Mouse (Mus musculus) heart, adult 2 months (tissue): Measurements from ENCODE around the gene Mob2. TPM values are rescaled to one million over a fixed set of nuclear protein-coding genes. Genes with fewer than 3 reads are reported as not detected.

Experiments used
- DNase-seq, 2 experiments: peaks; one replicate each; pipeline ENCODE4 v3.0.0; 2021
- H3K27ac ChIP-seq: fragments of 200-600 bp; 2 replicates; pipeline ENCODE4 v1.8.1; 2022
- H3K27me3 ChIP-seq: fragments of 200-500 bp; 2 replicates; pipeline ENCODE4 v1.6.1; 2012; ENCODE audit warnings: mild to moderate bottlenecking, low read length, inconsistent platforms, mixed read lengths; ENCODE audit not compliant: control insufficient read depth, insufficient read depth
- H3K36me3 ChIP-seq: fragments of 200-500 bp; 2 replicates; pipeline ENCODE4 v1.6.1; 2012; ENCODE audit warnings: low read length, inconsistent platforms; ENCODE audit not compliant: control insufficient read depth, insufficient read depth
- H3K4me1 ChIP-seq: fragments of 200-500 bp; 2 replicates; pipeline ENCODE4 v1.6.1; 2011; ENCODE audit warnings: low read length; ENCODE audit not compliant: control insufficient read depth, insufficient read depth
- H3K4me3 ChIP-seq: fragments of 200-600 bp; 2 replicates; pipeline ENCODE4 v1.8.1; 2022
- H3K79me2 ChIP-seq: fragments of 200-500 bp; replicated peaks from 2 replicates; pipeline ENCODE4 v1.6.1; 2012; ENCODE audit warnings: mild to moderate bottlenecking, inconsistent platforms, low read length, moderate library complexity, mixed read lengths; ENCODE audit not compliant: control insufficient read depth, insufficient read depth
- H3K9ac ChIP-seq: fragments of 200-500 bp; 2 replicates; pipeline ENCODE4 v1.6.1; 2012; ENCODE audit warnings: low read depth, mild to moderate bottlenecking, control low read depth, inconsistent platforms, low read length, mixed read lengths
- CTCF ChIP-seq: fragments of 200-600 bp; IDR thresholded peaks from 2 replicates; pipeline ENCODE4 v1.8.1; 2022; ENCODE audit warnings: antibody characterized with exemption, mild to moderate bottlenecking, moderate library complexity
- EP300 ChIP-seq: fragments of 200-500 bp; IDR thresholded peaks from 2 replicates; pipeline ENCODE4 v1.6.1; 2011; ENCODE audit warnings: low read depth, low read length, control low read depth; ENCODE audit not compliant: insufficient read depth
- POLR2A ChIP-seq: fragments of 200-500 bp; IDR thresholded peaks from 2 replicates; pipeline ENCODE4 v1.6.1; 2011; ENCODE audit warnings: mild to moderate bottlenecking, low read depth, low read length, control low read depth; ENCODE audit not compliant: insufficient read depth
- WGBS: fragments of 180-500 bp; shearing (Covaris S2); methylation state at CpG from one replicate; pipeline ENCODE4 v1.1.7; 2018; 5-methylcytosine and 5-hydroxymethylcytosine counted together
- intact Hi-C: fragments of 180-260 bp; cut with DNase I; formaldehyde crosslinking; loops from one replicate; pipeline ENCODE4 v1.15.1; 2025
- long read RNA-seq: library from polyadenylated mRNA; stranded (forward); transcript quantifications from one replicate; pipeline ENCODE4 v2.0.0, GENCODE M21; 2021
- polyA plus RNA-seq: library from polyadenylated mRNA; depleted of rRNA; stranded (reverse); fragments of >200 nt; gene quantifications from 2 replicates; pipeline ENCODE4 v1.2.3, GENCODE M21; 2012; rRNA removed
- total RNA-seq, 2 experiments: library from RNA; stranded (reverse); gene quantifications; 2 replicates each; pipeline ENCODE4 v1.2.3; 2021

The Mob2 gene
- total RNA-seq (10 to 100 TPM; 41.9 to 44.5 TPM), polyA plus RNA-seq (44.8 and 58.9 TPM in 2 replicates)
- long read RNA-seq, transcript Mob2-206 (5 exons, 2,140 nt): minor isoform, 6 of 117 reads
- long read RNA-seq, transcript Mob2-201 (5 exons, 1,490 nt): major isoform, 41 of 117 reads
- long read RNA-seq, partial matches to known transcripts: 2 of 117 reads
- long read RNA-seq, other reads (novel, unspliced or antisense): 65 of 117 reads

DNA sequence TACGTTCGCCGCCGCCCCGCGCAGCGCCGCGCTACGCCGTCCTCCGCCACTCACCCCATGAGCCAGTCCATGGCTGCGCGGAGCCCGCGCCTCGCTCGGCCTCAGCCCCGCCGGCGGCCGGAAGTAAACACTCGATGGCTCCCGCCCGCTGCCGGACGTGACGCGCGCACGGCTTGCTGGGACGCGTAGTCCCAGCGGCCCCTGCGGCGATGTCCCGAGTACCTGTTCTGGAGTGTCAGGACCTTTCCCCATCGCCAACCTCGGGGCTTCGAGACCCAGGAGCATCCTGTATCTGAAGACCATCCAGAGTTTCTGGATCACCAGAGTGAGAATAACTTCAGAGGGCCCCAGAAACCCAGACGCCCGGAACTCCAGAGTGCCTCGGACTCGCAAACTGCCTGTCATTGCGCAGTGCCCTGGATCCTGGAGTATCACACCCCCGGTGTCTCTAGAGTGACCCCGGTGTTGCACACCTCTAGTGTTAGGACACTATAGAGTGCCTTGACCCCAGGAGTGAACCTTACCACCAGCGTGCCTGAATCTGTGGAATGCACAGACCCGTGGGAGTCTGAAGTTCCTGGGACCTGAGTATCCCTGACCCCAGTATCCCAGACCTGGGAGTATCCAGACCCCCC lies at the start of gene Mob2:
Gene Mob2 (minus strand): TSS at position 135 of the 635 bp plus-strand sequence.
- TF ChIP-seq CTCF (no peak; the same call in 1 of the 2 replicates), POLR2A (peak; percentile 91)
- Histone ChIP-seq H3K36me3 (peaks cover 26% of the 10 kb centered on the region), H3K4me3 (peak within 1 kb of the TSS; percentile 84), H3K4me1 (peaks cover 25% of the 10 kb centered on the region), H3K79me2 (peaks cover 13% of the 10 kb centered on the region), H3K9ac (peak within 1 kb of the TSS; percentile 100), H3K27me3 (no peaks in the 10 kb centered on the region), H3K27ac (peak within 1 kb of the TSS; percentile 96)
- intact Hi-C loops: loop anchor here (5.0 kb wide), 1 partner anchor 36 kb away; the partner anchor contains the start of gene Dusp8
- DNase-seq: peak; percentile 95 to 96
- under 1% methylated on average over 49 of the region's 49 CpGs for WGBS

DNA sequence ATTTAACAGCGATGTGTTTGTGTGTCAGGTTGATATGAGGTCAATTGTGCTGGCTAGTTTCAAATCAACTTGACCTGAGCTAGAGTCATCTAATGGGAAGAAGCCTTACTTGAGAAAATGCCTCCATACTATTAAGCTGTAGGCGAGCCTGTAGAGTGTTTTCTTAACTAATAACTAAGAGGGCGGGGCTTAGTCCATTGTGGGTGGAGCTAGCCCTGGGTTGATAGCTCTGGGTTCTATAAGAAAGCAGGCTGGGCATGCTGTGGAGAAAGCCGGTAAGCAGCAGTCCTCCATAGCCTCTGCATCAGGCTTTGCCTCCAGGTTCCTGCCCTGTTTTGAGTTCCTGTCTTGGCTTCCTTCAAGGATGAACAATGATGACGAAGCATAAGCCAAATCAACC lies 43.9 kb upstream of the Mob2 start:
- intact Hi-C loops: no loop called here
- H3K4me3 ChIP-seq: no peak overlapping the region
- H3K9ac ChIP-seq: no peak overlapping the region
- no peaks in the 10 kb centered on the region for H3K79me2 ChIP-seq
- no peaks in the 10 kb centered on the region for H3K27me3 ChIP-seq
- TF ChIP-seq CTCF: no peak
- no peak for TF ChIP-seq EP300
- TF ChIP-seq POLR2A: no peak
- WGBS: 51% methylated on average over 5 of the region's 5 CpGs
- H3K36me3 ChIP-seq: no peaks in the 10 kb centered on the region
- H3K27ac ChIP-seq: no peak overlapping the region
- no peak for DNase-seq
- H3K4me1 ChIP-seq: no peaks in the 10 kb centered on the region

DNA sequence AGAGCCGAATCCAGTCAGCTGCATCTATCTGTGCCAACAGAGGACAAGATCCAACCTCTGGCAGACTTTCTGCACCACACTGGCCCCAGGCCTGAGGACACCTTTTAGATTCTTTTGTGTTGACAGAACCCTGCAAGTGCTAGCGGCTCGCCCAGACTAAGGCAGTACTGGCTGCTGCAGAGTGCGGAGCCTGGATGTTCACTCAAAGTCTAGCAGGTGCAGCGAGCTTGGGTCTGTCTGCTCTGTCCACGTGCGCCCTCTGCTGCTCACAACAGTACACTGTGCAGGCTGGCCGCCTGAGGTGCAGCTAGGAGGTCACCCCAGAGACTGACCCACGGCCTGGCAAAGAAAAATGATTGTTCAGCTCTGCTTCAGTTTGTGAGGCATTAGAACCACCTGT lies 36.9 kb upstream of the Mob2 start:
- H3K36me3 ChIP-seq: no peaks in the 10 kb centered on the region
- peaks cover 12% of the 10 kb centered on the region for H3K4me1 ChIP-seq
- H3K27ac ChIP-seq: no peak overlapping the region
- no peaks in the 10 kb centered on the region for H3K79me2 ChIP-seq
- 6% methylated on average over 9 of the region's 9 CpGs for WGBS
- H3K27me3 ChIP-seq: no peaks in the 10 kb centered on the region
- H3K9ac ChIP-seq: no peak overlapping the region
- TF ChIP-seq POLR2A (no peak), EP300 (peak; percentile 94)
- intact Hi-C loops: loop anchor here (1.0 to 5.0 kb wide), 4 partner anchors 26 to 150 kb away; partner anchors contain the start of genes Brsk2 and Mob2
- no peak overlapping the region for H3K4me3 ChIP-seq
- peak; percentile 83 to 86 for DNase-seq

DNA sequence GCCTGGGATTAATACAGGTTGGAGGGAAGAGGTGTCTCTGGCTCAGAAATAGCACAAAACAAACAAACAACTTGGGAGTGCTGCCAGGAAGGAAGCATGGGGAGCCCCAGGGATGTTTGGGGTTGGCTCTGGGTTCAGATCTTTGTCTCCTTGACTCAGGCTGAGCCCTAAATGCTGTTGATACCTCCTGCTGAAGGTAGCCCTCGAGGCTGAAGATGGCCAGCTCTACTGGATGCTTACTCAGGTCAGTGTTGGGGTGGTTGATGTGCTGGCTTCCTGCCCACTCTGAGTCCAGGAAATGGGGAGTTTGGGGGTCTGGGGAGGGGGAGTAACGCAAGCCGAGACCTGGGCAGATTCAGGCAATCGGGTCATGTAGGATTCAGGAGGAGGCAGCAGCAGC lies 35.8 kb upstream of the Mob2 start:
- TF ChIP-seq POLR2A: no peak
- TF ChIP-seq CTCF: no peak
- TF ChIP-seq EP300: no peak
- H3K79me2 ChIP-seq: no peaks in the 10 kb centered on the region
- H3K4me1 ChIP-seq: peaks cover 19% of the 10 kb centered on the region
- no peak for DNase-seq
- no peak overlapping the region for H3K9ac ChIP-seq
- intact Hi-C loops: loop anchor here (1.0 to 5.0 kb wide), 4 partner anchors 25 to 149 kb away; partner anchors contain the start of genes Brsk2 and Mob2
- no peak overlapping the region for H3K27ac ChIP-seq
- no peaks in the 10 kb centered on the region for H3K27me3 ChIP-seq
- H3K36me3 ChIP-seq: no peaks in the 10 kb centered on the region
- no peak overlapping the region for H3K4me3 ChIP-seq
- 67% methylated on average over 4 of the region's 4 CpGs for WGBS

GRCm38 (mm10) chr7:142095183-142095931 lies 34.5 kb upstream of the Mob2 start, which contains the start of gene Dusp8:
Dusp8 (minus strand) TSS chr7:142095843.
- Histone ChIP-seq H3K36me3 (no peaks in the 10 kb centered on the region), H3K27me3 (no peaks in the 10 kb centered on the region), H3K27ac (peak within 1 kb of the TSS; percentile 98), H3K9ac (peak within 1 kb of the TSS; percentile 99), H3K4me3 (peak within 1 kb of the TSS; percentile 98), H3K4me1 (peaks cover 21% of the 10 kb centered on the region), H3K79me2 (no peaks in the 10 kb centered on the region)
- TF ChIP-seq EP300 (no peak), POLR2A (no peak), CTCF (peak; percentile 49; the same call in 1 of the 2 replicates)
- 2% methylated on average over 57 of the region's 63 CpGs for WGBS
- intact Hi-C loops: loop anchor here (5.0 kb wide), 2 partner anchors 33 to 148 kb away; partner anchors contain the start of genes Brsk2 and Mob2
- peak; percentile 96 for DNase-seq
